Mouse (Mus musculus): ENCODE data around the gene Nptn. TPM values are rescaled to one million over a fixed set of nuclear protein-coding genes. Genes with fewer than 3 reads are reported as not detected.
"Not testable (repeated sequence)": the region's sequence is repeated elsewhere in the genome, so short reads cannot be mapped to it uniquely, and the experiment has no call there.

Gene Nptn
- total RNA-seq, 2 experiments from 2014 or later = 1,057 to 1,077 TPM

- no peak for DNase-seq (ENCODE audit: low spot score in 2 of 2)
- intact Hi-C loops (cut with DNase I) = no loop called here
These were observed 25.4 kb upstream of the Nptn start for GRCm38 (mm10) chr9:58556627-58557026.

DNA sequence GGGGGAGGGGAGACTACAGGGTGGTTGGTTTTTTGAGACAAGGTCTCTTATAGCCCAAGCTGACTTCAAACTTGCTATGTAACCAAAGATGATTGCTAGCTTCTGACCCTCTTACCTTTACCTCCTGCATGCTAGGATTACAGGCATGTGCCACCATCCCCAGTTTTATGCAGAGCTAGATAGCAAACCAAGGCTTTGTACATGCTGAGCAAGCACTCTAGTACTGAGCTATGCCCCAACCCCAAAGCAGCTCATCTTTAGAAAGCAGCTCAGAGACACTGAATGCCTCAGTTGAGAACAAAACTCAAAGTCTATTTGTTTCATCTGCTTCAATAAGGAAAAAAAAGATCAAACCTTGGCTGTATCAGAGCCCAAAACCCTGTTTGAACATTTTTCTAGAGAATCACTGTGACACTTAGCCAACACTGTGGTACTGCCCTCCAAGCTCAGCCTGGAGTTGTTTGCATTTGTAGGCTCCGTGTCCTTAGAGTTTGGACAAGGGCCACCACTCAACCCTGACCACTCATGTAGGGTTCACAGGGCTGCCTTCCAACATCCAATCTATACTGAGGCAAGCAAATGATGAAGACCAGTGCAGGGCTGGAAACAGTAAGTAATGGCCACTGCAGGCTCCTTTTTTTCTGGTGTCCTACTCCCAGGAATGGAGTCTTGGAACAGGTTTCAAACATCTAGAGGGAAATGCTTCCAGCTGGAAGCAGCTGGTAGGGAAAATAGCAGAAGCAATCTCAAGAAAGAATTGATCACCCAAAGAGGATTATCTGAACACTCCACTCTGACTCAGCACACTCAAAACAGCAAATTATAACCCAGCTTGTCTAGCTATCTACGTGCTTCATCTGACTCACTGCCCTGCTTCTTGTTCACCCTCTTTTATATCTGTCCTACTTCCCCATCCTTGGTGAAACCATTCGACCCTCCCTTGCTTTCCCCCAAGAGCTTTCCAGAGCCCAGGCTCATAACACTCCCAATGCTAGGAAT, 24.3 kb upstream of the Nptn start:
- peak in 1 of 2 experiments; percentile 57 for DNase-seq (ENCODE audit: low spot score in 2 of 2)
- intact Hi-C loops (cut with DNase I) = no loop called here

- intact Hi-C loops (cut with DNase I) = no loop called here
- DNase-seq (ENCODE audit: low spot score in 2 of 2) = no peak
These were observed 21.8 kb upstream of the Nptn start for GRCm38 (mm10) chr9:58560211-58560610.

GRCm38 (mm10) chr9:58565945-58566344, 16.1 kb upstream of the Nptn start:
- intact Hi-C loops (cut with DNase I) = not testable (repeated sequence)

DNA sequence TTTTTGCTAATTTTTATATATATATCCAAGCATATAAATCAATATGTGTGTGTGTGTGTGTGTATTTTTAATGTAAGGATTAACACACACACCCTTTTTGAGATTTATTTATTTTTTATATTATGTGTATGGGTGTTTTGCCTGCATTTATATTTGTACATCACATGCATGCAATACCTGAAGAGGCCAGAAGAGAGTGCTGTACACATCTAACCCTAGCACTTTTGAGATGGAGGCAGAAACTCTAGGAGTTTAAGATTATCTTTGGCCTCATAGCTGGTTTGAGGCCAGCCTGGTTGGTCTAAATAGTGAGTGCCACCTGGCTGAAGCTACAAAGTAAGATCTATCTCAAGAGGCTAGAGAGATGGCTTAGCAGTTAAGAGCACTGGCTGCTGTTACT, 14.4 kb upstream of the Nptn start:
- intact Hi-C loops (cut with DNase I) = no loop called here
- no peak for DNase-seq (ENCODE audit: low spot score in 2 of 2)

More at GRCm38 (mm10) chr9:58565945-58566344, 16.1 kb upstream of the Nptn start:
- not testable (repeated sequence) for DNase-seq (ENCODE audit: low spot score in 2 of 2)

- intact Hi-C loops (cut with DNase I) = loop anchor here (10.0 kb wide), 1 partner anchor 174 kb away; the partner anchor contains the start of gene Rec114
- DNase-seq (ENCODE audit: low spot score in 2 of 2) = no peak
These were observed 11.0 kb upstream of the Nptn start for GRCm38 (mm10) chr9:58571001-58571400.

DNA sequence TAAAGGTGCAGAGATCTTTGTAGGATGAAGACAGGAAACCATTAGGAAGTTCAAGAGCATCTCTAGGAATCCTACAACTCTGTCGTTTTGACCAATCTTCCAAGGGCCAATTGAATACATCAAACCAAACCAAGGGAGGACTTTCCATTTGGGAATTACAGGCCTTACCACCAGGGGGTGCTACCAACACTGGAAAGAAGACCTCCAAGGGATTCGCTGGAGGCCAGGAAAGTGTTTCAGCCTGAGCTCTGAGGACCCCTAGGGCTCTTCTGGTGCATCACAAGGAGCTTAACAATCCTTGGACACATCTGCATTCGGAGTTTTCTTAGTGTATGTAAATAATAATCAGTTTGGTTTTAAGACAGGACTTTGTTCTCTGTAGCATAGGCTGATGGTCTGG, 3.4 kb upstream of the Nptn start:
- intact Hi-C loops (cut with DNase I) = loop anchor here (1.0 to 10.0 kb wide), 4 partner anchors 38 to 294 kb away; partner anchors contain the start of gene Rec114

GRCm38 (mm10) chr9:58580453-58581195, 1.4 kb upstream of the Nptn start:
- DNase-seq (ENCODE audit: low spot score in 2 of 2); intact Hi-C loops (cut with DNase I): not testable (repeated sequence)

More for the DNA sequence above, 3.4 kb upstream of the Nptn start:
- peak; percentile 85 to 95 for DNase-seq (ENCODE audit: low spot score in 2 of 2)

DNA sequence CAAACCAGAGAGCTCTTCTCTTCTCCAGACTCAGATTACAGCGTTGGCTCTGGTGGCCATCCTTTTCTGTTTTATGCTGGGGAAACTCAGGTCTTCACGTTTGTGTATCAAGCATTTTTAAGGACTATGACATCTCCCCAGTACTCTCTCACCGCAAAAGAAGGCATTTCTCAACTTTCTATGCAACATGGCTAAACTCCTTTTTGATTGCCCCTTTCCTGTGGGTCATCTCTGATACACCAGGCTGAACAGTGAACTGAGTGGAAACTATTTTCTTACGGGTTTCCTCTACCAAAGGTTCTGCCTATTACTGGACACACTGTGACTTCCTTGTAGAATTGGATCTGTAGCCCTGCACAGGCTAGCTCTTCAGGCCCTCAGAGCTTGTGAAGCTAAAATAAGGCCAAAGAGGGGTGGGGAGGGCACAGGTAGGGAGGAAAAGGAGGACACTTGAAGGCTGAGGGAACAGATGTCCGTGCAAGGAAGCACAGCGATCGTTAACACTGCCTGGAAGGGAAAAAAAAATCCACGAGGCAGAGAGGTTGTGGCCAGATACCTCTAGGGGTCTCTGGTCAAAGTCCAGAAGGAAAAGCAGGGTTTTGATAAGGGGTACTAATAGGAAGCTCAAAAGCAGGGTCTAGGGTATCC, 633 bp upstream of the Nptn start:
- intact Hi-C loops (cut with DNase I) = no loop called here
- no peak for DNase-seq (ENCODE audit: low spot score in 2 of 2)

- DNase-seq (ENCODE audit: low spot score in 2 of 2) = peak; percentile 62 to 65
- intact Hi-C loops (cut with DNase I) = loop anchor here (1.0 kb wide), 2 partner anchors 27 to 36 kb away; partner anchors contain the start of gene Cd276
These were observed 684 bp downstream of the Nptn start for GRCm38 (mm10) chr9:58582581-58583266.

- intact Hi-C loops (cut with DNase I) = no loop called here
These were observed 1.2 kb downstream of the Nptn start for GRCm38 (mm10) chr9:58583267-58583641.

DNA sequence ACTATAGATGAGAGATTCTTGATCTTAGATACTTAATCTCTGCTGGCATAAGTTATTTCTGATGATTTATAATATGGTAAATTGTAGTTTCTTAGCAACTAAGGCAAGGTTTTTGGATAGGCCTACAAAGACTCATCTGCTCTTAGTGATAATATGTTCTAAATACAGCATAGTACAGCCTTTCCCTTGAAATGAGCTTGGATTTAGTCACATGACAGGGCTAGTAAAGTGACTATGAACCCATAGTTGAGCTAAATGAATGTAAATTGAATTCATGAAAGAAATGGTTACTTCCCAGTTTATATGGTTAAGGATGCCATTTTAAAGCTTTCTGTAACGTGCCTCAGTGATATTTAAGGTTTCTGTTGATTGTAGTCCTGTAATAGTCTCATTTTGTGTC, 2.3 kb downstream of the Nptn start:
- no peak for DNase-seq (ENCODE audit: low spot score in 2 of 2)
- intact Hi-C loops (cut with DNase I) = no loop called here

More at GRCm38 (mm10) chr9:58583267-58583641, 1.2 kb downstream of the Nptn start:
- peak in 1 of 2 experiments; percentile 13 for DNase-seq (ENCODE audit: low spot score in 2 of 2)

- DNase-seq (ENCODE audit: low spot score in 2 of 2) = peak in 1 of 2 experiments; percentile 14
- intact Hi-C loops (cut with DNase I) = no loop called here
These were observed 6.6 kb downstream of the Nptn start for GRCm38 (mm10) chr9:58588657-58589056.

GRCm38 (mm10) chr9:58595313-58595712, 13.3 kb downstream of the Nptn start:
- DNase-seq (ENCODE audit: low spot score in 2 of 2) = no peak
- intact Hi-C loops (cut with DNase I) = no loop called here

GRCm38 (mm10) chr9:58613790-58614189, 31.8 kb downstream of the Nptn start:
- intact Hi-C loops (cut with DNase I) = no loop called here
- DNase-seq (ENCODE audit: low spot score in 2 of 2) = peak; percentile 15 to 42

DNA sequence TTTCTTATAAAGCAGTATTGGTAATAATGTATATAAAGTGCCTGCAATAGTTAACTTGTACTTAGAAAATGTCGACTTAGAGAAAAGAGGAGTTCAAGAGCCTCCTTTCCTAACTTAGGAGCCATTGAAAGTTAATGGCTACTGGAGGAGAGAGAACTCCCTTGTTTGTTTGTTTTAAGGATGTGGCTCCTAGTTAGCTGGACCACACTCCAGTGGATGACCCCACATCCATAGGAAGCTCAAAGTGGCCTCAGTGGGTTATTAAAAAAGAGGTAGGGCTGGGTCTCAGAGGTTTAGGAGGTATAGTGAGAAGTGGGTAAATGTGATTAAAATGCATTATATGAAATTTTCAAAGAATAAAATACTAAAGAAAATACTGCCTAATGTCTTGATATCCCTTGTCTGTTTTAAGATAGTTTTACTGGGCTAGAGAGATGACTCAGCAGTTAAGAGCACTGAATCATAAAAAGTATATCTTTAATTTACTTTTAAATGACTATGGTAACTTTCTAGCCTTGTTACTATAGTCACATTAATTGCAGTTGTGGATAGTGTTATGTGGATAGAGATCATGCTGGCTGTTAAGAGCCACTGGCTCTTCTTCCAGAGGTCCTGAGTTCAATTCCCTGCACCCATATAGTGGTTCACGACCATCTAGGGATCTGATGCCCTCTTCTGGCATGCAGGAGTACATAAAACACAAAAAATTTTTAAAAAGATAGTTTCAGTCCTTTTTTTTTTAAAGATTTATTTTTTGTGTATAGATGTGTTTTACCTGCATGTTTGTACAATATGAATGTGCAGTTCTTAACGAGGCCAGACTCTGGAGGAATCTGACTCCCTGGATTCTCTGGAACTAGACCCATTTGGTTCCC, 33.3 kb downstream of the Nptn start:
- intact Hi-C loops (cut with DNase I) = no loop called here
- DNase-seq (ENCODE audit: low spot score in 2 of 2) = no peak

GRCm38 (mm10) chr9:58623009-58623408, 41.0 kb downstream of the Nptn start:
- intact Hi-C loops (cut with DNase I) = no loop called here
- no peak for DNase-seq (ENCODE audit: low spot score in 2 of 2)

GRCm38 (mm10) chr9:58627197-58627596, 45.2 kb downstream of the Nptn start:
- DNase-seq (ENCODE audit: low spot score in 2 of 2) = no peak
- intact Hi-C loops (cut with DNase I) = no loop called here
